Mouse (Mus musculus) thymus, postnatal 4 days (tissue): ENCODE results near the gene Fbxl13.

Experiments
- DNase-seq: peaks from one replicate; pipeline ENCODE4 v3.0.0; 2021

Fbxl13 gene

GRCm38 (mm10) chr5:21645439-21646132 is at the start of gene Fbxl13, which contains the start of gene Armc10:
TSS of gene Fbxl13 (minus strand) at chr5:21645634.
TSS of gene Armc10 (plus strand) at chr5:21645813.
- peak; percentile 90 for DNase-seq

- no peak for DNase-seq
Observed at GRCm38 (mm10) chr5:21694854-21695490, 49.5 kb upstream of the Fbxl13 start.

GRCm38 (mm10) chr5:21693372-21693870 is 48.0 kb upstream of the Fbxl13 start:
- no peak for DNase-seq

DNA sequence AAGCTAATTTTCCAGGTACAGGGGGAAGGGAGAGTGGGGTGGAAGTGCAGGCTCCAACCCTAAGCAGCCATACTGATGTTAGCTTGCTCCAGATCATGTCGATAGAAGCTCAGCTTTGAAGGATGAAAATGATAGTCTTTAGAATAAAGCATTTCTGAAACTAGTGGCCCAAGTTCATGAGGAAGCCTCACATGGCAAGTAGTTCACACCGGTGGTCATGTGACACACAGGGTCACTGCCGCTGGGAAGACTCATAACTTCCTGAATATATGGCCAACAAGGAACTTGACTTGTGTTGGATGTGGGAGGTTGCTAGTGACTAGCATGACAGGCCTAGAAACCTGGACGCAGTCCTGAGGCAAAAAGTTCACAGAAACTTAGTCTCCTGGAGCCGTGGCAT is 46.8 kb upstream of the Fbxl13 start:
- no peak for DNase-seq

DNA sequence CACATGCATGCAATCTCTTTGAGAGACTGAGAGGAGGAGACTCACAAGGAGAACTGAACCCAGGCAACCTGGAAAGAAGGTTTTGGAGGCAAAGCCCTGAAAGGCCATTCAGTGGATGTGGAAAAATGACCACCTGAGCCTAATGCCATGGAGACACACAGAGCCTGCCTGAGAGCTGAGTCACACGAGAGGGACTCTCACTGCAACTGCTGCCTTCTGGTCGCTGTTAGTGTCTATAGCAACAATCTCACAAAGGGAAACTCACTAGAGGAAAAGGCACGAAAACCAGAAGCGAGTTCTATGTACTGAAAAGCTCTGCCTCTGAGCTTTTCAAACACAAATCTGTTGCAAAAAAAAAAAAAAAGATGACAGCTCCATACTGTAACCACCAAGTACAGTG is 41.6 kb upstream of the Fbxl13 start:
- no peak for DNase-seq

DNA sequence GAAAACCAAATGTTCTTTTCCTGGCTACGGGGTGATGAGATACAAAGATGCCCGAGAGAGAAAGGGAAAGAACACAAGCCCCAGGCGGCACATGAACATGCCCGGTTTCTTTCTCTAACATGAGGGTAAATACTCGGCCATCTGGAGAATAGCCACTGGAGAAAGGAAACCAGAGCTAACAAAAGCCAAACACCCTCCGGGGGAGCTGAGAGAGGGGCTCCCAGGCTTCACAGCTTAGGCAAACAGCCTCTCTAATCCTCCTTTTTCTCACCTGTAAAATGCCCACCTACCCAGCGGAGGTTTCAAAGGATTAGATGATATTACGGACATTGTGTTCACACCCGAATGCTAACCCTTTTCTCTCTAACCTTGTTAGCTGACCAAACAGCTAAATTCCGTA is 39.6 kb upstream of the Fbxl13 start:
- DNase-seq: no peak

DNA sequence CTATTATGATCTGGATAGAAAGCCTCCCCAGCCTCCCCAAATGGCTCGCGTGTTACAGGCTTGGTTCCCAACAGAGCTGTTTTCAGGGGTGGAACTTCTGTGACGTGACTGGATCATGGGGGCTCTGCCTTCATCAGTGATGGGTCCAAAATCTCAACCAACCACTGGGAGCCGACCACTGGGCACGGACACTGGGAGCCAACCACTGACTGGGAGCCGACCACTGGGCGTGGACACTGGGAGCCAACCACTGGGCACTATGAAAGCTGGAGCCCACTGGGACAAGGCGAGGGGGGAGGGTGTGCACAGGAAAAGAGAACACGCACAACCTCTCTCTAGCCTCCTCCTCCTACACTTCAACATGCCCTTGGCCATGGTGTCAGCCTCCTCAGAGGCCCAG is 38.4 kb upstream of the Fbxl13 start:
- DNase-seq: no peak

DNA sequence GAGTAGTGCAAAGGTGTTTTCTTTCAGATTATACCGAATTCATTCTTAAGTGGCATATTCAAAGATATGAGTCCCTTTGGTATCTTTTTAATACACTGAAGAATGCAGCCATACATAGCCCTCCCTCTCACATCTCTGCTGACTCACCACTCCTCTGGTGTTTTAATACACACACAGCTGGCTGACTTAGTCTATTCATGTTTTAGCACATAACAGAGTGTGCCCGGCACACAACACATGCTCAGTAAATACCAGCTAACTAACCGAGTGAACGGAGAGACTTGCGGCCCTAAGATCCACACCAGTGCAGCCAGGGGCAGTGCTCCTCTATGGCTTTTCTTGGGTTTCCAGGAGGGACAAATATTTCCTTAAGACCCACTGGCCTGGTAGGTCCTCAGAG is 35.5 kb upstream of the Fbxl13 start:
- no peak for DNase-seq

DNA sequence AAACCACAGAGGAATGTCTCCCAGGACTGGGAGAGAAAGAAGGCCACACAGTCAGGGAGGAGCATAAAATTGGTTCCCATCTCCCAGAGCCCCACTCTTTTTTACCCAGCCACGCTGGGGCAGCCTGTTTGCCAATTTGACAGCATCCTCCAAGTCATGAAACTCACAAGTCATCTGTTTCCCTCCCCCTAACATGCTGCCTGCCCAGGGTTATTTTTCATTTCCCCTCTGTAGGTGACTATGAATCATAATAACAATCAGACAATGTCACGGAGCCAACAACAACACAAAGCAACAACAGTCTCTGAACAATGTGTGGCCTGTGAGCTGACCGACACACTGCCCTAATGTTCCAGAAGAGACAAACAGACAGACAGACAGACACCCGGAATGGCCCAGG is 34.6 kb upstream of the Fbxl13 start:
- no peak for DNase-seq

DNA sequence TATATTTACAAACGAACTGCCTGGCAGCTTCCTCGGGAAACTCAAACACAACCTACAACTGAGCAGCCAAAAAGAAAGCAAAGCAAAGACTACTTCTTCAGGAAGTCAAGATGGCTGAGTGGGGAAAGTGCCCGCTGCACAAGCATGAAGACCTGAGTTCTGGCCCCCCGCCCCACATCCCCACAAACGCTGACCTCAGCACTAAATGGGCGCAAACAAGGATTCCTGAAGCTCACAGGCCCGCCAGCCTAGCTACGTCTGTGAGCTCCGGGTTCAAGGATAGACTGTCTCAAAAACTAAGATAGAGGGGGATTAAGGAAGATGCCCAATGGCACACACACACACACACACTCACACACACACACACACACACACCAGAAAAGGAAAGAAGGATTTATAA is 32.9 kb upstream of the Fbxl13 start:
- DNase-seq: no peak

GRCm38 (mm10) chr5:21677939-21678338 is 32.5 kb upstream of the Fbxl13 start:
- DNase-seq: no peak

- DNase-seq: no peak
Observed at GRCm38 (mm10) chr5:21675494-21675893, 30.1 kb upstream of the Fbxl13 start.

DNA sequence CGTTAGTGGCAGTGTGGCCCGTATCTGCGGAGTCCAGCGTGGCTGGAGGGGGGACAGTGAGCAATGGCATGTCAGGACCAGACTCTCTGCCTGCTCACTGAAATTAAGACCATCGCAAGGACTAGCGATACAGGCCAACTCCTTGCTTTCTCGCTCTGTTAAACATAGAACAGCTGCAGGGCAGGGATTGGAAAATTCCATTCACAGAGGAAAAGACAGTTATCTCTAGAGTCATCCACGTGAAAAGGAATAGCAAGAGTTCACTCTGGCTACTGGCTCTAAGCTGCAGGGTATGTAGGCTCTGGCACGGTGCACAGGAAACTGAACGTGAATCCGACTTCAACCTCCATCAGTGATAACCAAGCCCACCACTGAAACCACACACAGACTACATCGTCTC is 29.6 kb upstream of the Fbxl13 start:
- no peak for DNase-seq

- peak; percentile 43 for DNase-seq
Observed at GRCm38 (mm10) chr5:21673742-21674141, 28.3 kb upstream of the Fbxl13 start.

DNA sequence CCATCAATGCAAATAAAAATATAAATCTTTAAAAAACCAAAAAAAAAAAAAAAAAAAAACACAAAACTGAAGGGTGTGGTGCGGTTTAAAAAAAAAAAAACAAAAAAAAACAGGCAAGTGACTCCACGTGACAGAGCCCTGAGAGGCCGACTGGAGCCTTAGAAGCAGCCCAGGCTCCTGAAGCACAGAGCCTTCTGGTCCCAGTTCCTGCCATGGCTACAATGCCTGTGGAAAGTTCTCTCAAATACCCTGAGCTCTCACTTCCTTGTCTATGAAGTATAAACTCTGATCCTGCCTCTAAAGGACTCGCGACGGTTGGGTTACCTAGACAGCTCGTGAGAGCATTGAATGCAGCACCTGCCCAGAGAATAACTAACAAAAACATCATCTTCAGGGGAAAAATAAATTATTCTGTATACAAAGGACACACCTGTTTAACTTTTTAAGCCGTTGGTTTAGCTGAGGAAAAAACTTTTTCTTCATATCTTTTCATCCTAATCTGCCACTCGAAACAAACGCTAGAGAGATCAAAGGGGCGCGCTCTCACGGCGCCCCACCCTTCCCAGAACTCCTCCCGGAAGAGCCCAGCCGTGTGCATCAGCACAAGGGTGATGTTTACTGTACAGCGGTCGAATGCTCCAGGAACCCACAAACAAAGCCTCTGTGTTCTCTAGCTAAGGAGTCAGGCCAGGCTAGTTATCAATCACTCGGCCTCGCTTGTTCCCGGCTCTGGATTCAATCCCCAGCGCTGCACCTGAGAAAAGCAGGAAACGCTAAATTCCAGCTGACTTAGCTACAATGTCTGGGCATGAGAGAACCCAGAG is 27.6 kb upstream of the Fbxl13 start:
- DNase-seq: peak; percentile 63

DNA sequence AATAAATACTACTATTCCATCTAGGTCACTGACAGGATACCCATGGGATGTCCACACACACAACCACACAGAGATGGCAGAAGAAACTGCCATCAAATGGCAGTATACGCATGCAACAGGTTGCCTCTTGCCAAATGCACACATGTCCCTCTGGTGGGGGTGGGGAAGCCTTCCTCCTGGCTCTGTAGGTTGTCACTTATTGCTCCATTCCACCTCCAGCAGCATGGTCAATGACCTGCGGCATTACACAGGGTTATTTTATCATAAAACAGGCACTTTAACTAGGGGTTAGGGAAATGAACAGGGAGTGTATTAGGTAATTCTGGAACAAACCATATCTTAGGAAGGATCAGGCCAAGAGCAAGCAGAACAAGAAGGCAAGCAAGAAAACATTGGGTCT is 23.9 kb upstream of the Fbxl13 start:
- peak; percentile 26 for DNase-seq

GRCm38 (mm10) chr5:21667191-21668137 is 22.0 kb upstream of the Fbxl13 start:
- no peak for DNase-seq

DNA sequence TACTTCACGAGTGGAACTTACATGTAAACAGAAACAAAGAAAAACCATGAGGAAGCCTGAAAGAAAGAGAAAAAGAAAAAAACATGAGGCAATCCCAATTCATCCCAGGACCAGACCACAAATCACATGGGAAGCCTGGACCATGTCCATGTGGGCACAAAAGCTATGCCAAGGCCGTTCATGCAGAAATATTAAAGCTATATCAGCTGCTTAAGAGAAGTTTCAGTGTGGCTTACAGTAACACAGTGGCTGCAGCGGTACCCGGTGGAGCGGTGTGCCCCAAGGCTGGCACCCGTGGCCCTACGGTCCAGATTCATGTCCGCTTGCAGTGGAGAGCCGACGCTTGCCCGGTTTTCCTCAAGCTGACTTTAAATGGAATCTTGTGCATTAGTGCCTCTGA is 17.6 kb upstream of the Fbxl13 start:
- DNase-seq: no peak

DNA sequence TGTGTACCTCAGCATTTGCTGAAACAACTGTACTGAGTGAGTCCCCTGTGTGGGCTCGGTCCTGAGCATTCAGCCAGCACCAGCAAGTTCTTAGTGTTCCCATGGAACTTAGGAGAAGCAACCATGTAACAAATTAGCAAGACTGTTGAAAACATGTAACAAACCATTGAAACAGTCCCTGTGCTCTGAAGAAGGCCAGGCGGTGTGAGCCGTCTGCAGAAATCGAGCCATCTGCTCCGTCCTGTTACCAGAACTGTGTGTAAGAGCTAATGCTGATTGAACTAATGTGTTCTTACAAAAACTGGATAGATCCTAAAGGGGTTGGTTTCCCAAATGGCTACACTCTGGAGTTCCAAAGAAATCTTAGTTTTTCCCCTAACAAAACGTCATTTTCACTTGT is 15.4 kb upstream of the Fbxl13 start:
- DNase-seq: no peak

DNA sequence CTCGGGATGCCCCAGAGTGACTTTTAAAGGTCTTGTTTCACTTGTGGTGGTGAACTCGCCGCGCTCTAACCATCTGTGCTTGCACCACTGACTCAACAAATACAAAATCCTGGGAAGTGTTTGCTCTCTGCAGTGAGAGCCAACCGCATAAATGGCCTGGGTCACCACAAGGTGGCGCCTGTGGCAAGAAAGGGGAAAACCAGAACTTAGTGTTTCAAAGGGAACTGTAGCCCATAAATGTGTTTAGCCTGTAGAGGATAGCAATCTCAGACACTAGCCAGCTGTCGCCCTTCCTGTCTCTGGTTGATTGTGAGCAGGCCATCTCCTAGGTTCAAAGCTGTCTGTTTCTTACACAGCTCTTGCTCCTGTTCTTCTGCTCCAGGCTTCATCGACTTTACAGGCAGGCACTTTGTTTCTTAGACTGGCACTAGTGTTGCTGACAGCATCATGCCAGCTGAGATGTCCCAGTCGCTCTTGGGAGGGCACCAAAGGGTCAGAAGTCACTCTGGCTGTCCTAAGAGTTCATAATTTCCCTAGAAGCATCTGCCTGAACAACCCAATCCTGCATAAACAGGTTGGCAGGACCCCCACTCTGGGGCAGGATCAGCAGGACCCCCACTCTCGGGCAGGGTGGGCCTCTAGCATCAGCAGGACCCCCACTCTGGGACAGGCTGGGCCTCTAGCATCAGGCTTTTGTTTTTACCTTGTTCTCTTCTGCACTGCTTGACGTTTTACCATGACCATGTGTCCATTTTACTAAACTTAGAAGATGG is 13.4 kb upstream of the Fbxl13 start:
- DNase-seq: peak; percentile 90

DNA sequence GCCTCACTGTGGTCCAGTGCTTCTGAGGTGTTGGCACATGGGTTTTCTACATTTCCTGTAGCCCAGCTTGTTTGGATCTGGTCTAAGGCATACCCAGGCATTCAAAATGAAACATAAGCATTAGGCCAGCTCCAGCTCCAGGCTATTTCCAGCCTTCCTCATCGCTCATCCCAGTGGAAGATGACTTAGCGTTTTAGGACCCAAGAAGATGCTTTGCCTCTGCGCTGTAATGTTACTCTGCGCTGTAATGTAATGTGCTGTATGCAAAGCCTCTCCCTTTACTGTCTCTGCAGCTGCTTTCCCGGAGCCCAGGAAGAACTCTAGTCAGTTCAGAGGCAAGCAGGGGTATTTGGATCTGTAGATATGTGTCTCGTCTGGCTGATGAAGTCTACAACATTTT is 12.6 kb upstream of the Fbxl13 start:
- no peak for DNase-seq

- no peak for DNase-seq
Observed at GRCm38 (mm10) chr5:21656912-21657311, 11.5 kb upstream of the Fbxl13 start.
